Mouse (Mus musculus): ENCODE results near the gene Zim1. TPM values are rescaled to one million over a fixed set of nuclear protein-coding genes. Genes with fewer than 3 reads are reported as not detected.
A peak's percentile ranks its signal among the peaks of the same experiment; 100 is the strongest.

Gene Zim1
- 20.3 and 21.5 TPM in 2 replicates for polyA plus RNA-seq (2014; fragmentation: Nextera tagmentation; extraction: Ambion mirVana)

- H3K36me3 ChIP-seq (ENCODE audit: control insufficient read depth, insufficient read depth, low read length) = no peaks in the 10 kb centered on the region
- peak within 1 kb of the TSS; percentile 74 for H3K9ac ChIP-seq (ENCODE audit: low read depth, low read length)
- H3K4me3 ChIP-seq (ENCODE audit: low read depth, low read length) = peak within 1 kb of the TSS; percentile 54
- peak within 1 kb of the TSS; percentile 74 for H3K4me2 ChIP-seq
- H3K4me1 ChIP-seq (ENCODE audit: control insufficient read depth, insufficient read depth, low read length) = peaks cover 4% of the 10 kb centered on the region; the same call in 1 of the 2 replicates
- H3K9me3 ChIP-seq (replicated peaks; ENCODE audit: control insufficient read depth, low read length) = no peaks in the 10 kb centered on the region
- H3K27me3 ChIP-seq (ENCODE audit: control insufficient read depth, insufficient read depth, low read length) = no peaks in the 10 kb centered on the region
- WGBS (ENCODE audit: insufficient replicate concordance) = 8% methylated on average over 32 of the region's 32 CpGs
- peak; percentile 98 for ATAC-seq (replicated peaks; ENCODE audit: insufficient number of reproducible peaks, low FRiP score, low TSS enrichment)
- no peak within 1 kb of the TSS for H3K27ac ChIP-seq (ENCODE audit: low read depth, low read length)
Observed at GRCm38 (mm10) chr7:6696241-6697045, at the start of gene Zim1. Gene Zim1, minus strand, starts transcription at chr7:6696450.

GRCm38 (mm10) chr7:6744281-6744904, 48.1 kb upstream of the Zim1 start:
- ATAC-seq (replicated peaks; ENCODE audit: insufficient number of reproducible peaks, low FRiP score, low TSS enrichment) = no peak
- no peak overlapping the region for H3K4me3 ChIP-seq (ENCODE audit: low read depth, low read length)
- H3K27ac ChIP-seq (ENCODE audit: low read depth, low read length) = peak overlapping the region; percentile 70; the same call in 1 of the 2 replicates
- WGBS (ENCODE audit: insufficient replicate concordance) = 25% methylated on average over 10 of the region's 10 CpGs
- H3K4me2 ChIP-seq = no peak overlapping the region
- no peaks in the 10 kb centered on the region for H3K36me3 ChIP-seq (ENCODE audit: control insufficient read depth, insufficient read depth, low read length)
- no peak overlapping the region for H3K9ac ChIP-seq (ENCODE audit: low read depth, low read length)
- H3K27me3 ChIP-seq (ENCODE audit: control insufficient read depth, insufficient read depth, low read length) = no peaks in the 10 kb centered on the region
- H3K4me1 ChIP-seq (ENCODE audit: control insufficient read depth, insufficient read depth, low read length) = peaks cover 6% of the 10 kb centered on the region
- no peaks in the 10 kb centered on the region for H3K9me3 ChIP-seq (replicated peaks; ENCODE audit: control insufficient read depth, low read length)

GRCm38 (mm10) chr7:6736060-6736459, 39.8 kb upstream of the Zim1 start:
- Histone ChIP-seq H3K27me3 (ENCODE audit: control insufficient read depth, insufficient read depth, low read length) (no peaks in the 10 kb centered on the region), H3K9me3 (replicated peaks; ENCODE audit: control insufficient read depth, low read length) (peaks cover under 1% of the 10 kb centered on the region; the same call in 1 of the 2 replicates), H3K27ac (ENCODE audit: low read depth, low read length) (no peak overlapping the region), H3K36me3 (ENCODE audit: control insufficient read depth, insufficient read depth, low read length) (no peaks in the 10 kb centered on the region; the same call in 1 of the 2 replicates), H3K4me2 (no peak overlapping the region), H3K9ac (ENCODE audit: low read depth, low read length) (no peak overlapping the region), H3K4me3 (ENCODE audit: low read depth, low read length) (no peak overlapping the region), H3K4me1 (ENCODE audit: control insufficient read depth, insufficient read depth, low read length) (no peaks in the 10 kb centered on the region)
- ATAC-seq (replicated peaks; ENCODE audit: insufficient number of reproducible peaks, low FRiP score, low TSS enrichment) = no peak
- 89% methylated on average over 1 of the region's 1 CpGs for WGBS (ENCODE audit: insufficient replicate concordance)

GRCm38 (mm10) chr7:6731930-6732329, 35.7 kb upstream of the Zim1 start:
- peak overlapping the region; percentile 65 for H3K4me3 ChIP-seq (ENCODE audit: low read depth, low read length)
- peak overlapping the region; percentile 63 for H3K4me2 ChIP-seq
- H3K36me3 ChIP-seq (ENCODE audit: control insufficient read depth, insufficient read depth, low read length) = peaks cover 4% of the 10 kb centered on the region; the same call in 1 of the 2 replicates
- ATAC-seq (replicated peaks; ENCODE audit: insufficient number of reproducible peaks, low FRiP score, low TSS enrichment) = no peak
- no peaks in the 10 kb centered on the region for H3K4me1 ChIP-seq (ENCODE audit: control insufficient read depth, insufficient read depth, low read length)
- peak overlapping the region; percentile 62; the same call in 1 of the 2 replicates for H3K27ac ChIP-seq (ENCODE audit: low read depth, low read length)
- peak overlapping the region; percentile 75 for H3K9ac ChIP-seq (ENCODE audit: low read depth, low read length)
- peaks cover 37% of the 10 kb centered on the region for H3K9me3 ChIP-seq (replicated peaks; ENCODE audit: control insufficient read depth, low read length)
- 49% methylated on average over 4 of the region's 4 CpGs for WGBS (ENCODE audit: insufficient replicate concordance)
- H3K27me3 ChIP-seq (ENCODE audit: control insufficient read depth, insufficient read depth, low read length) = no peaks in the 10 kb centered on the region

- H3K27ac ChIP-seq (ENCODE audit: low read depth, low read length) = peak overlapping the region; percentile 78
- WGBS (ENCODE audit: insufficient replicate concordance) = 51% methylated on average over 3 of the region's 3 CpGs
Observed at GRCm38 (mm10) chr7:6731373-6731772, 35.1 kb upstream of the Zim1 start.

GRCm38 (mm10) chr7:6730801-6731200, 34.6 kb upstream of the Zim1 start:
- peak overlapping the region; percentile 63 for H3K4me2 ChIP-seq
- 49% methylated on average over 15 of the region's 15 CpGs for whole genome bisulfite sequencing (ENCODE audit: insufficient replicate concordance)
- H3K9ac ChIP-seq (ENCODE audit: low read depth, low read length) = peak overlapping the region; percentile 36
- no peaks in the 10 kb centered on the region for H3K27me3 ChIP-seq (ENCODE audit: control insufficient read depth, insufficient read depth, low read length)
- peaks cover 4% of the 10 kb centered on the region; the same call in 1 of the 2 replicates for H3K36me3 ChIP-seq (ENCODE audit: control insufficient read depth, insufficient read depth, low read length)
- H3K9me3 ChIP-seq (replicated peaks; ENCODE audit: control insufficient read depth, low read length) = peaks cover 37% of the 10 kb centered on the region
- ATAC-seq (replicated peaks; ENCODE audit: insufficient number of reproducible peaks, low FRiP score, low TSS enrichment) = no peak
- H3K27ac ChIP-seq (ENCODE audit: low read depth, low read length) = peak overlapping the region; percentile 78
- peak overlapping the region; percentile 65 for H3K4me3 ChIP-seq (ENCODE audit: low read depth, low read length)
- H3K4me1 ChIP-seq (ENCODE audit: control insufficient read depth, insufficient read depth, low read length) = no peaks in the 10 kb centered on the region

More at GRCm38 (mm10) chr7:6731373-6731772, 35.1 kb upstream of the Zim1 start:
- Histone ChIP-seq H3K4me2 (peak overlapping the region; percentile 63), H3K27me3 (ENCODE audit: control insufficient read depth, insufficient read depth, low read length) (no peaks in the 10 kb centered on the region), H3K9ac (ENCODE audit: low read depth, low read length) (peak overlapping the region; percentile 75), H3K9me3 (replicated peaks; ENCODE audit: control insufficient read depth, low read length) (peaks cover 37% of the 10 kb centered on the region), H3K4me1 (ENCODE audit: control insufficient read depth, insufficient read depth, low read length) (no peaks in the 10 kb centered on the region), H3K4me3 (ENCODE audit: low read depth, low read length) (peak overlapping the region; percentile 65), H3K36me3 (ENCODE audit: control insufficient read depth, insufficient read depth, low read length) (peaks cover 4% of the 10 kb centered on the region; the same call in 1 of the 2 replicates)
- ATAC-seq (replicated peaks; ENCODE audit: insufficient number of reproducible peaks, low FRiP score, low TSS enrichment) = no peak

- no peaks in the 10 kb centered on the region for H3K27me3 ChIP-seq (ENCODE audit: control insufficient read depth, insufficient read depth, low read length)
- 56% methylated on average over 24 of the region's 24 CpGs for WGBS (ENCODE audit: insufficient replicate concordance)
Observed at GRCm38 (mm10) chr7:6730241-6730640, 34.0 kb upstream of the Zim1 start, which contains the start of the genes Peg3 and Usp29. Gene Peg3, minus strand, starts transcription at chr7:6730431. Gene Usp29, plus strand, starts transcription at chr7:6730578.

GRCm38 (mm10) chr7:6729061-6729817, 33.0 kb upstream of the Zim1 start:
- Histone ChIP-seq H3K9ac (ENCODE audit: low read depth, low read length) (peak overlapping the region; percentile 82), H3K27me3 (ENCODE audit: control insufficient read depth, insufficient read depth, low read length) (no peaks in the 10 kb centered on the region), H3K4me2 (peak overlapping the region; percentile 63), H3K9me3 (replicated peaks; ENCODE audit: control insufficient read depth, low read length) (peaks cover 37% of the 10 kb centered on the region), H3K4me3 (ENCODE audit: low read depth, low read length) (peak overlapping the region; percentile 65), H3K27ac (ENCODE audit: low read depth, low read length) (peak overlapping the region; percentile 93), H3K4me1 (ENCODE audit: control insufficient read depth, insufficient read depth, low read length) (no peaks in the 10 kb centered on the region), H3K36me3 (ENCODE audit: control insufficient read depth, insufficient read depth, low read length) (peaks cover 4% of the 10 kb centered on the region; the same call in 1 of the 2 replicates)
- 48% methylated on average over 37 of the region's 37 CpGs for WGBS (ENCODE audit: insufficient replicate concordance)
- ATAC-seq (replicated peaks; ENCODE audit: insufficient number of reproducible peaks, low FRiP score, low TSS enrichment) = peak; percentile 66

More at GRCm38 (mm10) chr7:6730241-6730640, 34.0 kb upstream of the Zim1 start, which contains the start of the genes Peg3 and Usp29:
- Histone ChIP-seq H3K9ac (ENCODE audit: low read depth, low read length) (peak within 1 kb of the TSS; percentile 82), H3K4me2 (peak within 1 kb of the TSS; percentile 63), H3K4me3 (ENCODE audit: low read depth, low read length) (peak within 1 kb of the TSS; percentile 65), H3K4me1 (ENCODE audit: control insufficient read depth, insufficient read depth, low read length) (no peaks in the 10 kb centered on the region), H3K27ac (ENCODE audit: low read depth, low read length) (peak within 1 kb of the TSS; percentile 93), H3K36me3 (ENCODE audit: control insufficient read depth, insufficient read depth, low read length) (peaks cover 4% of the 10 kb centered on the region; the same call in 1 of the 2 replicates), H3K9me3 (replicated peaks; ENCODE audit: control insufficient read depth, low read length) (peaks cover 37% of the 10 kb centered on the region)
- ATAC-seq (replicated peaks; ENCODE audit: insufficient number of reproducible peaks, low FRiP score, low TSS enrichment) = peak; percentile 59

Data from heart, embryonic 11.5 days (tissue).